Mouse (Mus musculus) hindbrain, embryonic 15.5 days (tissue): ENCODE measurements around the gene Kcne2. TPM values are rescaled to one million over a fixed set of nuclear protein-coding genes. Genes with fewer than 3 reads are reported as not detected.

Experiments used
- ATAC-seq: fragments of 200-750 bp; cut with Nextera tagmentation; 2 replicates; pipeline ENCODE4 v1.8.0; 2017; ENCODE audit warnings: low read depth, moderate number of reproducible peaks, moderate TSS enrichment; ENCODE audit not compliant: low FRiP score
- H3K27ac ChIP-seq: fragments of 300-500 bp; sonication (generic); replicated peaks from 2 replicates; pipeline ENCODE4 v1.5.1; 2015; ENCODE audit warnings: mild to moderate bottlenecking, inconsistent platforms
- H3K27me3 ChIP-seq: fragments of 300-500 bp; sonication (generic); 2 replicates; pipeline ENCODE4 v1.6.1; 2015; ENCODE audit warnings: control low read depth, inconsistent platforms
- H3K36me3 ChIP-seq: fragments of 300-500 bp; sonication (generic); 2 replicates; pipeline ENCODE4 v1.6.1; 2015; ENCODE audit warnings: control low read depth, inconsistent platforms
- H3K4me1 ChIP-seq: fragments of 300-500 bp; sonication (generic); replicated peaks from 2 replicates; pipeline ENCODE4 v1.6.1; 2015; ENCODE audit warnings: control low read depth, inconsistent platforms
- H3K4me2 ChIP-seq: fragments of 300-500 bp; sonication (generic); 2 replicates; pipeline ENCODE4 v1.6.1; 2015; ENCODE audit warnings: moderate library complexity, mild to moderate bottlenecking, inconsistent platforms
- H3K4me3 ChIP-seq: fragments of 300-500 bp; sonication (generic); 2 replicates; pipeline ENCODE4 v1.5.1; 2015; ENCODE audit warnings: mild to moderate bottlenecking, inconsistent platforms
- H3K9ac ChIP-seq: fragments of 300-500 bp; sonication (generic); 2 replicates; pipeline ENCODE4 v1.6.1; 2015; ENCODE audit warnings: inconsistent platforms
- H3K9me3 ChIP-seq: fragments of 300-500 bp; sonication (generic); 2 replicates; pipeline ENCODE4 v1.6.1; 2016; ENCODE audit warnings: control low read depth, inconsistent platforms
- WGBS: fragments of 180-500 bp; shearing (Covaris S2); methylation state at CpG from one replicate; pipeline ENCODE4 v1.1.7; 2015; 5-methylcytosine and 5-hydroxymethylcytosine counted together
- polyA plus RNA-seq: library from polyadenylated mRNA; unstranded; fragments of >200 nt; fragmentation: Nextera tagmentation; extraction: Ambion mirVana; gene quantifications from 2 replicates; pipeline ENCODE4 v1.2.1, GENCODE M21; 2015

Gene Kcne2
- polyA plus RNA-seq, 1 experiment from 2014 or later: 31.7 TPM

DNA sequence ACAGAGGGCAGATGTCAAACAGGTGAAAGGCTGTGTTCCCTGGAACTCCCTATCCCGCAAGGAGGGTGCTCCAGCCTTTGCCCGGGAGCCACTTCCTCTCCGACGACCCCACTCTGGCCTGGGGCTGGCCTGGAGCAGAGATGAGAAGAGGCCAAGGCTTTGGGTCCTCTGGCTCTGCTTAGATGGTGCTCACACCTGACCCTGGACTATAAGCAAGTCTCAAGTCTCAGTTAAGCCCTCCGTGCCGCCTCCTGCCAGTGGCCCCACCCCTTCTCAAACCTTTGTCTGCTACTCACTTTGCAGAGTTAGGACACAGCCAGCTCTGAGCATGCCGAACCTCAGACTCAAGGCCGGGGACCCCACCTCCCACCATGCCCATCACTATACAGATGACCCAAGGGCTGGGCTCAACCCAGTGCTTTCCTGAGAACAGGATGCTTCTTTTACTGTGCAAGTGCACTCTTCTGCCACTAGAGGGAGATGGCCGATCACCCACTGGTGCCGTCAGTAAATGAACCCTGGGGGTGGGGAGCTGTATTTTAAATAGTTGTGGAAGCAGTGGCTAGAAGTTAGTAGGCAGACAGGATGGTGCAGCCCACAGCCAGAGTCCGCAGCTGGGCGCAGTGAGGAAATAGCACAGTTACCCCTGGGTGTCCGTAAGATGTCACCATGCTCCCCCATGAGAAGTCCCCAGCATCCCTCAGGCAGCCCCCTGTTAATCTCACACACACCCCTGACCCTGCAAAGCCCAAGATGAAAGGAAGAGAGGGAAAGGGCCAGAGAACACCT lies 22.0 kb downstream of the Kcne2 start:
- Histone ChIP-seq H3K9me3 (no peaks in the 10 kb centered on the region), H3K4me3 (no peak overlapping the region), H3K27ac (no peak overlapping the region), H3K4me1 (0 out of 2 replicates have a peak, but pooled peaks cover 7% of the 10 kb centered on the region), H3K27me3 (no peaks in the 10 kb centered on the region), H3K9ac (no peak overlapping the region), H3K36me3 (peaks cover 25% of the 10 kb centered on the region), H3K4me2 (no peak overlapping the region)
- peak; percentile 74 for ATAC-seq
- 51% methylated on average over 13 of the region's 13 CpGs for WGBS

DNA sequence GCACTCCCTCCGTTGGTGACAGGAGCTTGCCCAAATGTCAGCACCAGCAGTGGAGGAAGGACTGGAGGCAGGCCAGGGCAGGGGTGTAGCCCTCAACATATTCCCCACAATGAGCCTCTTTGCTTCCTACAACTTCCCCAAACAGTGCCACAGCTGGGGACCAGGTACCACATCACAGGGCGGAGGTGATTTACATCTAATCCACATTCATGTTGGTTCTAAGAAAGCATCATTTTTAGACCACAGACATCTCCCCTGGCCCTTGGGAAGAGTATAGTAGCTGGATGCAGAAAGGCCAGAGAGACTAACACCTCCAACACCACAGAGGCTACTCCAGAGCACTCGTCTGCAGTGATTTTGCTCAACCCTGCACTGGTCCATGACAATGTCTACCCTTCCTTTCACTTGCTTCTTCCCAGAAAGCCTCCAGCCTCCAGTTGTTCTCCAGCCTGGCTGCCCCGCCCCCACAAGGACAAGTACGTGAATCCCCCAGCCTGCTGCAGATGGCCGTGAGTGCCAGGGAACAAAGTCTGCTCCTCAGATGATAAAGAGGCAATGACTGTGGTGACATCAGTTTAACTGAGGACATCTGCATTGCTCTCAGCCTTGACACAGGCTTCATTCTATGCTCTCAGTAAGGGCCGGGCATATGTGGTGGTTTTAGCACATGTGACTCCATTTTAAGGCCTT lies 24.0 kb downstream of the Kcne2 start:
- ATAC-seq: no peak
- 0 out of 2 replicates have a peak, but pooled peaks cover 3% of the 10 kb centered on the region for H3K4me1 ChIP-seq
- H3K27ac ChIP-seq: no peak overlapping the region
- H3K9ac ChIP-seq: no peak overlapping the region
- H3K4me2 ChIP-seq: no peak overlapping the region
- no peaks in the 10 kb centered on the region for H3K9me3 ChIP-seq
- H3K27me3 ChIP-seq: no peaks in the 10 kb centered on the region
- peaks cover 19% of the 10 kb centered on the region for H3K36me3 ChIP-seq
- WGBS: 75% methylated on average over 7 of the region's 7 CpGs
- H3K4me3 ChIP-seq: no peak overlapping the region

DNA sequence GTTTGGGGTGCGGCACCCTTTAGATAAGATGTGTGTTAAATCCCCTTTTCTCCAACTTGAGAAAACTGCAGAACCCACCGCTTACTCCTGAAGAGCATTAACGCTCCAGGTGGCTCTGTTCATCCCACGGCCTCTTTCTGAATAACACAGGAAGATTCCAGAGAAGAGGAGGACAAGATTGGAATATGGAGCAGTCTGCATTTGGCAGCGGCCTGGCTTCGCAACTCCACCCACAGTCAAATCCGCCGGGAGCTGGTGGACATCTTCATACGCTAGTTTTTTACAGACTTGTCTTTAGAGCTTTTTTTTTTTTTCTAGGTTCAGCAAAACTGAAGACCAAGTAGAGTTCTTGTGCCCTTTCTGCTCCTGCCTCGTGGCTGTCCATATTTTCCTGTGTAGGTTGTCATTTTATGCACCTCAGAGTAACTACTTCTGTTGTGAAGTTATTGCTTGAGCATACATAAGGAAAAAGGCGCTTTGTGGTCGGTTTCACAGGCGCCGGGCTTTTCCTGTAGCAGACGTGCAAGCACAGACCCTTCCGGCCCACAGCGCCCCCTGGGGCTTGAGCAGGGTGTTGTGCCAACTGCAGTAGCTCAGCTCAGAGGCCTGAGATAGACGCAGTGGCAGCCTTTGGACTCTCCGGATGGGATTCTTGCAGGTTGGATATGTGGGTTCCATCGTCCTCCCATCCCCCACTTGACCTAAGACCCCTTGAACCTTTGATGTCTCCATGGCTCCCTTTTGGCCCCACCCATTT lies 27.3 kb downstream of the Kcne2 start:
- no peak for ATAC-seq
- Histone ChIP-seq H3K27me3 (no peaks in the 10 kb centered on the region), H3K4me3 (no peak overlapping the region), H3K9ac (no peak overlapping the region), H3K36me3 (no peaks in the 10 kb centered on the region), H3K27ac (no peak overlapping the region), H3K4me2 (no peak overlapping the region), H3K4me1 (0 out of 2 replicates have a peak, but pooled peaks cover 3% of the 10 kb centered on the region), H3K9me3 (no peaks in the 10 kb centered on the region)
- WGBS: 73% methylated on average over 20 of the region's 20 CpGs

DNA sequence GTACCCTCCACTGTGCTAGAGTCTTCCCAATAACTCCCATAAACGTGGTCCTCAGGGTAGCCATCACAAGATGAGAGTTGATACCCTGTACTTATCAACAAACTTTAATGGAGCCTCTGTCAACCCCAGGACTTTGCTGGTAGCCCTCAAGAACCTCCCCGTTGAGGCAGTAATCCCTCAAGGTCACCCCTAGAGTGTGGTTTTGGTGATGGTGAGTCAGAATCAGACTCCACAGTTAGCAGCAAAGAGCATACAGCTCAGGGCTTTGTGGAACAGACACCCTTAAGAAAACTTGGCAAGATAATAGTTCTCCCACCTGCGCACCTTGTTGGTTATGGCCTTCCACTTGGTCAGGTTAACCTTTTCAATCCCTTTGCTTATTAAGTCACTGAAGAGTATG lies 28.2 kb downstream of the Kcne2 start:
- Histone ChIP-seq H3K9me3 (no peaks in the 10 kb centered on the region), H3K36me3 (no peaks in the 10 kb centered on the region), H3K9ac (no peak overlapping the region), H3K27me3 (no peaks in the 10 kb centered on the region), H3K27ac (no peak overlapping the region), H3K4me3 (no peak overlapping the region), H3K4me2 (no peak overlapping the region), H3K4me1 (0 out of 2 replicates have a peak, but pooled peaks cover 6% of the 10 kb centered on the region)
- ATAC-seq: no peak
- 84% methylated on average over 3 of the region's 3 CpGs for WGBS

DNA sequence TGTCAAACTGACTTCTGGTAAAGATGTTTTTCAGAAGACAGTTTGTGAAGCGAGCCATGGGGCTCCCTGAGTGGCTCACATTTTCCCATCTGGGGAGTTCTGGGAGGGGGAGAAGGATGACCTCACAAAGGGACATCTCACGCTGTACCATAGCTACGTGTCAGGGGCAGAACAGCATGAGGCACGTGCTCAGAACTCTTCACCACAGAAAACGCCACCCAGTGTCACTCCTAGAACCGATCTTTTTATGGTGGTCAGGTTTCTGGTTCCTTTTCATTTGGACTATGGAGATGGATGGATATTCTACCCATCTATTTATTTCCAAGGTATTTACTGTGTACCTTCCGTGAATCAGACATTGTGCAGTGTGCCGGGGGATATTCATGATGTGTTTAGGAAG lies 29.2 kb downstream of the Kcne2 start, which contains the start of gene Fam243:
TSS of gene Fam243 (minus strand) at position 101 of the 400 bp plus-strand sequence.
- Histone ChIP-seq H3K4me1 (0 out of 2 replicates have a peak, but pooled peaks cover 6% of the 10 kb centered on the region), H3K9ac (no peak within 1 kb of the TSS), H3K27ac (no peak within 1 kb of the TSS), H3K27me3 (no peaks in the 10 kb centered on the region), H3K36me3 (no peaks in the 10 kb centered on the region), H3K9me3 (no peaks in the 10 kb centered on the region), H3K4me3 (no peak within 1 kb of the TSS), H3K4me2 (no peak within 1 kb of the TSS)
- no peak for ATAC-seq
- WGBS: 88% methylated on average over 8 of the region's 8 CpGs

DNA sequence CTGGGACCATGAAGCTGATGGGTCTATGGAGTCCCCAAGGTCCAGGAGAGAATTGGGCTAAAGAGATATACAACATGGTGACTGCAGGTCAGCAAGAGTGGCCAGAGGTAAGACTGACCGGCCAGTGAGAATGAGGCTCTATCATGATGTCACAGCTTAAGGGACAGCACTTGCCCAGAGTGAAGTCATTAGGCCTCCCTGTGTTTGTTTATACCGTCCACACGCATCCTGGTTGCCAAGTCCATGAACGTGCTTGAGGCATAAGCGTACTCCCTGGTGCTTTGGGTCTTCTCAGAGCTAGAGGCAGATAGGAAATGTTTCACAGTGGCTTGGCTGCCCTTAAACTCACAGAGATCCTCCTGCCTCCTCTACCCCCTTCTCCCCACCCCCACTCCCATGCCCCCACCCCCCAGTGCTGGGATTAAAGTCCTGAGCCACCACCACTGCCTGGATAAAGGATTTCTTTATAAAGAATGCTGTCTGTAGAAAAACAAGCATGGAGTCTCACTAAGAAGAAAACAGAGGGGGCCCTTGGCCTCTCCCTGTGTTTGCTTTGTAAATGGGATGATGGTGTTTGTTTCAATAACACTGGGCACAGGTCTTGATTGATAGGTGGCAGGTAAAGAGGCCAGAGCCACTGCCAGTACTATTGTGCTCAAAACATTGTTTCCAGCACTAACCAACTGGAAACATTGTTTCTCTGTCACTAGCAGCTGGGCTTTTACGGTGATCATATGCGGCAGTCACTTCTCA lies 32.3 kb downstream of the Kcne2 start:
- no peak overlapping the region for H3K4me2 ChIP-seq
- 20% methylated on average over 7 of the region's 7 CpGs for WGBS
- ATAC-seq: no peak
- no peaks in the 10 kb centered on the region for H3K9me3 ChIP-seq
- H3K4me3 ChIP-seq: no peak overlapping the region
- no peak overlapping the region for H3K9ac ChIP-seq
- 0 out of 2 replicates have a peak, but pooled peaks cover 6% of the 10 kb centered on the region for H3K4me1 ChIP-seq
- H3K27ac ChIP-seq: no peak overlapping the region
- H3K27me3 ChIP-seq: no peaks in the 10 kb centered on the region
- H3K36me3 ChIP-seq: no peaks in the 10 kb centered on the region

DNA sequence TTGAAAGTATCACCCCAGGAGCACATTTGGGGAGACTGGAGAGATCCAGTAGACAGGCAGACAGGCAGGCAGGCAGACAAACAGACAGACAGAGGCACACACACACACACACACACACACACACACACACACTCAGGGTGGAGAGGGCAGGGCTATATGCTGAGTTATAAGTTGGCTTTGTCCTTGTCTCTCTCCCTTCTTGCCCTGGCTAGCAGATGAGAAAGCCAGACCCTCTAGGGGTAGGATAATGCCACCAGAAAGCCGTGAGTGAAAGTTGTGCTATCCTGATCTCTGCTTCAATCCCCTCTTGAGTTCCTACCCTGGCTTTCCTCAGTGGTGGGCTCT lies 32.8 kb downstream of the Kcne2 start:
- Histone ChIP-seq H3K4me1 (0 out of 2 replicates have a peak, but pooled peaks cover 6% of the 10 kb centered on the region), H3K4me3 (no peak overlapping the region), H3K9ac (no peak overlapping the region), H3K27me3 (no peaks in the 10 kb centered on the region), H3K9me3 (no peaks in the 10 kb centered on the region), H3K36me3 (no peaks in the 10 kb centered on the region), H3K27ac (no peak overlapping the region), H3K4me2 (no peak overlapping the region)
- WGBS: 33% methylated on average over 1 of the region's 1 CpGs
- no peak for ATAC-seq

DNA sequence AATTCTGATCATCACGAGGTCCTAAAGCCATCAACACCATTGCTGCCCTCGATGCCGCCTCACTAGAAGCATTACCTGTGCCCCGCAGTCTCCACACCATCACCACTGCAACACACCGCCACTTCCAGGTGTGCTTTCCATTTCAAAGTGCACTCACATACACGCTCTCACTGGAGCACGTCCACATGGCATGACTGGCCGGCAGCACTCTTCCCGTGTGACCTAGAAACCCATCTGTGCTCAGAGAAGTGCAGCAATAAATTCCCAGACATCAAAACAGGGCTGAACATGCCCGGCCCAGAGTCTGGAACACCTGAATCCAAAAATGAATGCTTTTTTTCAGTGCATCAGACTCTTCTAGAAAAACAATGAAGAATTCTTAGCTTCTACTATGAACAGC lies 35.7 kb downstream of the Kcne2 start:
- WGBS: 93% methylated on average over 10 of the region's 10 CpGs
- ATAC-seq: no peak
- no peak overlapping the region for H3K27ac ChIP-seq
- H3K9me3 ChIP-seq: no peaks in the 10 kb centered on the region
- no peaks in the 10 kb centered on the region for H3K36me3 ChIP-seq
- H3K9ac ChIP-seq: no peak overlapping the region
- H3K4me2 ChIP-seq: no peak overlapping the region
- 0 out of 2 replicates have a peak, but pooled peaks cover 6% of the 10 kb centered on the region for H3K4me1 ChIP-seq
- no peak overlapping the region for H3K4me3 ChIP-seq
- H3K27me3 ChIP-seq: no peaks in the 10 kb centered on the region

DNA sequence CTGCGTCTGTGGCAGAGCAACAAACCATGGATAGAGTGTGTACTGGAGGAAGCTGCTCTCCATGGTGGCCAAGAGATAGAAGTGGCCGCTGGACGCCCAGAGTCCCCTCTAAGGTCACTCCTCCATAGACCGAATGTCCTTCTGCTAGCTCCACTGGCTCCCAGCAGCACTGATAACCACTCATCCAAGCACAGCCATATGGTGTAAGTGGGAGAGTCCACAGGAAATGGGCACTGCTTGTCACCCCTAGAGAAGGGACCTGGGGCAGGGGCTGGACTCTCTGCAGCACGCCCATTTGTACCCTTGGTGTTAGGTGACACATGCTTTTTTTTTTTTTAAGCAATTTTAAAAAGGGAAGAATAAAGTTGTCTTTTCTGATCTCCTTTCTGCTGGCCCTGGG lies 38.8 kb downstream of the Kcne2 start:
- Histone ChIP-seq H3K4me1 (no peaks in the 10 kb centered on the region; the same call in 1 of the 2 replicates), H3K36me3 (no peaks in the 10 kb centered on the region), H3K4me2 (no peak overlapping the region), H3K27ac (no peak overlapping the region), H3K9me3 (no peaks in the 10 kb centered on the region), H3K27me3 (no peaks in the 10 kb centered on the region), H3K9ac (no peak overlapping the region), H3K4me3 (no peak overlapping the region)
- ATAC-seq: no peak
- WGBS: 82% methylated on average over 5 of the region's 5 CpGs

DNA sequence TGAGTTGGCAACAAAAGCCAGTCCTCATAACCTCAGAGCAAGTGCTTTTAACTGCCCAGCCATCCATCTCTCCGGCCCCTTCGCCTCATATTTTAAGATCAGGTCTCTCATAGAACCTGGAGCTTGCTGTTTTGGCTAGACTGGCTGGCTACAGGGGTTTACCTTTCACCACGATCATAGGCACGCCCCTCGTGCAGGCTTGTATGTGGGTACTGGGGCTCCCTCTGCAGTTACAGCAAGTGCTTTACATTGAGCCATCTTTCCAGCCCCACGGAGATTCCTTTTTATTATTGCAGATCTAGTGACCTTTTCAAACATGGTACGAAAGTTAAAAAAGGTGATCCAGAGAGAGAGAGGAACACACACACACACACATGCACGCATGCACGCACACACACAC lies 42.4 kb downstream of the Kcne2 start:
- Histone ChIP-seq H3K9ac (no peak overlapping the region), H3K4me2 (0 out of 2 replicates have a peak overlapping the region, but pooled peaks have one; percentile 30), H3K27ac (no peak overlapping the region), H3K36me3 (no peaks in the 10 kb centered on the region), H3K4me1 (peaks cover under 1% of the 10 kb centered on the region), H3K9me3 (no peaks in the 10 kb centered on the region), H3K27me3 (no peaks in the 10 kb centered on the region), H3K4me3 (no peak overlapping the region)
- WGBS: 59% methylated on average over 9 of the region's 9 CpGs
- ATAC-seq: no peak

DNA sequence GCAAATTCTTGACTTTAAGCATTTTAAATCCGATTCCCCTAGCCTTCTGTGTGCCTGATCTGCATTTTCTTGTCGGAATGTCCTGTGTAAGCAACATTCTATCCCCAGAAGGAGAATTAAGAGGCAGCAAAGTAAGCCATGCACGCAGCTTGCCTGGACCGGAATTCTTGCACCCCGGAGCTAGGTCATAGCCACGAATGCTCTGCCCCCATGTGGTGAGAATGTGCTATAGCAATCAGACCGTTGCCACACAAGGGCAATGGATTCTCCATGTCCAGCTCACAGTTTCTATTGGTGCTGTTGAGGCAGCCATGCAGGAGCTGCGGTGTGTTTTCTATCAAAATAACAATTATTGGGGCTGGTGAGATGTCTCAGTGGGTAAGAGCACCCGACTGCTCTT lies 44.1 kb downstream of the Kcne2 start:
- H3K27me3 ChIP-seq: no peaks in the 10 kb centered on the region
- peak overlapping the region; percentile 8; the same call in 1 of the 2 replicates for H3K27ac ChIP-seq
- no peak overlapping the region for H3K4me3 ChIP-seq
- no peaks in the 10 kb centered on the region for H3K9me3 ChIP-seq
- 4% methylated on average over 9 of the region's 9 CpGs for WGBS
- H3K4me2 ChIP-seq: no peak overlapping the region
- H3K9ac ChIP-seq: no peak overlapping the region
- H3K36me3 ChIP-seq: no peaks in the 10 kb centered on the region
- H3K4me1 ChIP-seq: peaks cover 16% of the 10 kb centered on the region
- 0 out of 2 replicates have a peak, but pooled peaks have one; percentile 16 for ATAC-seq
